Mouse (Mus musculus) T-helper 1 cell (primary cell): ENCODE results near the gene Adgrl3.

Experiments
- in situ Hi-C: fragments of 300-600 bp; cut with MboI, MseI; formaldehyde crosslinking; loops from one replicate; pipeline ENCODE4 v1.15.1; 2025; ENCODE audit warnings: high pct_unique_total_duplicates

The Adgrl3 gene

GRCm38 (mm10) chr5:81225486-81225885 lies 205.5 kb downstream of the Adgrl3 start:
- in situ Hi-C loops, result no loop called here

- in situ Hi-C loops, result no loop called here
Measured at GRCm38 (mm10) chr5:81227256-81227655, 207.3 kb downstream of the Adgrl3 start.

- in situ Hi-C loops, result no loop called here
Measured at GRCm38 (mm10) chr5:81248724-81249123, 228.8 kb downstream of the Adgrl3 start.

GRCm38 (mm10) chr5:81256091-81256490 lies 236.2 kb downstream of the Adgrl3 start:
- in situ Hi-C loops, result no loop called here

GRCm38 (mm10) chr5:81269689-81270088 lies 249.8 kb downstream of the Adgrl3 start:
- in situ Hi-C loops, result loop anchor here (10.0 kb wide), 1 partner anchor 1865 kb away; no protein-coding TSS in a partner anchor

DNA sequence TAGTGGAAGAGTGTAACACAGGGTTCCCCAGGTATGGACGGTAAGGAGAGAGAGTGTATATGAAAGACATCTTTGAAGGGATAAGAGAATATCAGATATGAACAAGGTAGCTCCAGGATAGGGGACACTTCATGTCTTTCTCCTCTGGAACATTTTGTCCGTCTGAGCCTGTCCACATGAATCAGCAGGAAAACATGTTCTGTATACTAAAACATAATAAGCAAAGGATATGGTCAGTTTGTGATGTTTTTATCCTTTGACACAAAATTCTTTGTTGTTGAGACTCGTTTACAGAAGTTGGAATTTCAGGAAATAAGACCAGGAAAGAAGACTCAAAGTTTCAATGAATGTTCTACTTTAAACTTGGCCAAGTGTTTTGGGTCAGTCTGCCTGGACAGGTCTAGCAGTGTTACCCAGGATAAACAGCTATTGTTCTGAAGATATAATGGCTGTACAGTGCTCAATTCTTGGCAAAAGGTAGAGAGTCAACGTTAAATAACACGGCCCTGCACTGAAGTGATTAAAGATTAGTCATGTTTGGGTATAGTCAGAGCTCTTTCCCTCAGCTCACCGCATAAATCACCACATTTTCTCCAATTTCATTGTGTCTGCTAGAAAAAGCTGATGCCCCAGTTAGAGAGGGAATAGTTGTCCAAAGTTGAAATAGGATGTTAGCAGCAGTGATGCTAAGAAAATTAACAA lies 255.6 kb downstream of the Adgrl3 start:
- in situ Hi-C loops, result no loop called here

GRCm38 (mm10) chr5:81279246-81279645 lies 259.3 kb downstream of the Adgrl3 start:
- in situ Hi-C loops, result no loop called here

- in situ Hi-C loops, result no loop called here
Measured at GRCm38 (mm10) chr5:81285643-81286042, 265.7 kb downstream of the Adgrl3 start.

DNA sequence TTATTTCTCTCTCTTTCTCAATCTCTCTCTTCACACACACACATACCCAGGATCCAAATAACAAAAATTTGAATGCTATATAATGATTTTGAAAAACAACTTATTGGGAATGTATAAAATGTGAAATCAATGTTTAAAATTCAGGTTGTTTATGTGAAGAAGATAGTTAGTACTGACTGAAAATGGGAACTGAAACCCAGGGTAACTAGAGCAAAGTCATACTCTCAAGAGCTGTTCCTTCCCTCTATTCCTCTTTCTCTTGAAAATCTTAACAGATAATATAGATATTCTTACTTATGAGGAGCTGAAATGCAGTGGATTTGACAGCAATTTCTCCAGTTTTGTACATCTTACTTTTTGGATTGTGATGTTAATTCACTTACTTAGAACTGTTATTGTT lies 281.9 kb downstream of the Adgrl3 start:
- in situ Hi-C loops, result no loop called here

- in situ Hi-C loops, result no loop called here
Measured at GRCm38 (mm10) chr5:81317406-81318112, 297.6 kb downstream of the Adgrl3 start.

- in situ Hi-C loops, result loop anchor here (10.0 kb wide), 1 partner anchor 1967 kb away; no protein-coding TSS in a partner anchor
Measured at GRCm38 (mm10) chr5:81321276-81321934, 301.5 kb downstream of the Adgrl3 start.

- in situ Hi-C loops, result loop anchor here (10.0 kb wide), 1 partner anchor 1967 kb away; no protein-coding TSS in a partner anchor
Measured at GRCm38 (mm10) chr5:81322064-81322463, 302.1 kb downstream of the Adgrl3 start.

GRCm38 (mm10) chr5:81326916-81327315 lies 307.0 kb downstream of the Adgrl3 start:
- in situ Hi-C loops, result loop anchor here (10.0 kb wide), 1 partner anchor 1972 kb away; no protein-coding TSS in a partner anchor

DNA sequence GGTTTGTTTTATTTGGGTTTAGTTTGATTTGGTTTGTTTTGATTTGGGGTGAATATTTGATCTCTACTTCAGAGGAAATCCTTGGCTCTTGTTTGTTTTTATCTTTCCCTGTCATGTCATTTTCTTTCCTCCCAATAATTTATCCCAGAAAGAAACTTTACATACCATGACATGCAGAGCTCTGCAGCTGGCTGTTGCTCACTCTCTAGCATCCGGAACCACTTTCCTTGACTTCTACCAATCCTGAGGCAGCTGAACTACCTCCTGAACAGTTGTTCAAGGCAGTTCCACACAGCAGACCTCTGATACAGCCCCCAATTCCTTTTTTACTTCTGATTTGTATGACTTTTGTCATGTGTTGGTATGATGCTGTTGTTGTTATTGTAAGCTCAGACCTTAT lies 307.5 kb downstream of the Adgrl3 start:
- in situ Hi-C loops, result loop anchor here (10.0 kb wide), 1 partner anchor 1973 kb away; no protein-coding TSS in a partner anchor

DNA sequence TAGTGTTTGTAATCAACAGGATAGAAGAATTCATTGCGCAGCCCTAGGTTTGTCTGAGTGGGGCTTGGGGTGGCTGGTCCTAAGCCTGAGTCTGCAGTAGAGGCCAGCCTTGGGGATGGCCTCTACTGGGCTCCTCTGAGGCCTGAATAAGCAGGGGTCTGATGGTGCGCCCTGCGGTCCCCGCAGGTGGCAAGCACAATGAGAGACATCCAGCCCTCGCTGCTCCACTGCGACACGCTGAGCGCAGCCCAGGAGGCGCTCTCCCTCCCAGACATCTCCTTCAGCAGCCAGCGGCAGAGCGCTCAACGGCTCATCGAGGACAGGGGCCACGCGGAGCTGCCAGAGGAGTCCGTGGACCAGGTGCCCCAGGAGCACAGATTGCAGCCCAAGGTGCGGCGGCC lies 309.6 kb downstream of the Adgrl3 start:
- in situ Hi-C loops, result loop anchor here (10.0 kb wide), 1 partner anchor 1975 kb away; no protein-coding TSS in a partner anchor

GRCm38 (mm10) chr5:81344330-81344729 lies 324.4 kb downstream of the Adgrl3 start:
- in situ Hi-C loops, result no loop called here

DNA sequence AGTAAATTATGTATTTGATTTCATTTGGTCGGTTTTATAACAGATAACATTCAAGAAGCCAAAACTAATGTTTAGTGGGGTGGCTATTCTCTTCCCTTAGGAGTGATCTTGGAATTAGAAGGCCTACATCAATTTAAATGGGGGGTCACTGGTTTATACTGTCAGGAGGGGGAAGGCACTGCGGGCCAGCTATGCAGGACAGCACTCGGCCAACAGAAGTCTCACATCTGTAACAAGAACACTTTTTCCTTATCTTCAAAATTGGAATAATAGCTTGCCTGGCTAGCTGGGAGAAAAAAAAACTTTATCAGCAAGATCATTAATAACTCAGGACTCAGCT lies 325.1 kb downstream of the Adgrl3 start:
- in situ Hi-C loops, result no loop called here

DNA sequence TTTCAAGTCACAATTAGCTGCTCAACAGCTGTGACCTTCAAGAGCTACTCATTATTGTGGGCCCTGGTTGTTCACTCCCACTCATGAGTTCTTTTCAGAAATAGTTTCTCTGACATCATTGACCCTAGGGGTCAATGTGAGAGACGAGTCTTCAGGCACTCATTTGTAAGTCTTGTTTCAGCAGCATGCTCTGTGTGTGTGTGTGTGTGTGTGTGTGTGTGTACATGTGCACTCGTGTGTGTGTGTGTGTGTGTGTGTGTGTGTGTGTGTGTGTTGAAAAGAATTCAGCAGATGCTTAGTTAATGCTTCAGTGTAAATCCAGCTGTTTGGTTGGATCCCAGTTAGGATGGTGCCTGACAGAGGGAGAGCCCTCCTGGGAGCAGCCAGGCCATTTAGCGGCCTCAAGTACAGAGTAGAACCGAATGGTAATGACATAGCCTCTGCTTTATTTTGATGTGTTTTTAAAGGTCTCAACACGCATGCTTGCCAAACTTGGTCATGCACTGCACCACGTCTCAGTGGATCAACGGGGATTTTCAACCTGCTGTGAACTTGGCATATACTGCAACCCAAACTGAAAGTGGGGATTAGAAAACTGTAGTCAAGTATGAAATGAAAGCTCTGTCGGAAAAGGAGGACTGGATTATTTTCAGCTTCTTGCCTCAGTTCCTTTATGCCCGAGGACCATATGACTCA lies 325.6 kb downstream of the Adgrl3 start:
- in situ Hi-C loops, result no loop called here

DNA sequence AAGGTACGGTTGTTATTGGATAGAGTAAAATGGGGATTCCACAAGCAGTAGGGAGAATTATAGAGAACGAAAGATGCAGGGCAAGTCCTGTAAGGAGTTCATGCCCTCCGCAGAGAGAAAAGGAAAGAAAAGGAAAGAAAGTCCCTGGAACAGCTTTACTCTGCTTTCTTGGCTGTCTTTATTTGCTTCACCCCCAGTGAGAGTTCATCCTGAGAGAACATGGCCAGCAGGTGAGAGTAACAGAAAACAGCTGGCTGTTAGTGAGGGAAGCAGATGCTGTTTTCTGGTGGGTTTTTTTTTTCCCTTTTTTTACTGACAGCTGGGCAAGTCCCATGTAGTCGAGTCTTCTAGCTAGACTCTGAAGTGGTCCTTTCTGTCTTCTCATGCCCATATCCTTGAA lies 327.6 kb downstream of the Adgrl3 start:
- in situ Hi-C loops, result no loop called here

- in situ Hi-C loops, result no loop called here
Measured at GRCm38 (mm10) chr5:81359560-81359959, 339.6 kb downstream of the Adgrl3 start.

GRCm38 (mm10) chr5:81364198-81364643 lies 344.3 kb downstream of the Adgrl3 start:
- in situ Hi-C loops, result no loop called here

- in situ Hi-C loops, result no loop called here
Measured at GRCm38 (mm10) chr5:81365250-81365649, 345.3 kb downstream of the Adgrl3 start.
